Mouse (Mus musculus) gastrocnemius, postnatal 14 days (tissue): ENCODE measurements around the gene Zswim3. TPM values are rescaled to one million over a fixed set of nuclear protein-coding genes. Genes with fewer than 3 reads are reported as not detected.

Source experiments
- DNase-seq: peaks from one replicate; pipeline ENCODE4 v3.0.0; 2021; ENCODE audit warnings: mixed read lengths
- intact Hi-C: fragments of 180-260 bp; cut with DNase I; formaldehyde crosslinking; loops from one replicate; pipeline ENCODE4 v1.15.1; 2025; ENCODE audit warnings: low total_unique reads
- total RNA-seq, 2 experiments: library from RNA; stranded (reverse); gene quantifications; 2 replicates each; pipeline ENCODE4 v1.2.3; 2021

Zswim3 gene
- total RNA-seq, 2 experiments from 2014 or later: 1.1 to 1.2 TPM

- intact Hi-C loops: loop anchor here (2.0 kb wide), 1 partner anchor 124 kb away; no protein-coding TSS in a partner anchor
- DNase-seq: no peak
These were observed 4.5 kb upstream of the Zswim3 start for GRCm38 (mm10) chr2:164800252-164801004.

DNA sequence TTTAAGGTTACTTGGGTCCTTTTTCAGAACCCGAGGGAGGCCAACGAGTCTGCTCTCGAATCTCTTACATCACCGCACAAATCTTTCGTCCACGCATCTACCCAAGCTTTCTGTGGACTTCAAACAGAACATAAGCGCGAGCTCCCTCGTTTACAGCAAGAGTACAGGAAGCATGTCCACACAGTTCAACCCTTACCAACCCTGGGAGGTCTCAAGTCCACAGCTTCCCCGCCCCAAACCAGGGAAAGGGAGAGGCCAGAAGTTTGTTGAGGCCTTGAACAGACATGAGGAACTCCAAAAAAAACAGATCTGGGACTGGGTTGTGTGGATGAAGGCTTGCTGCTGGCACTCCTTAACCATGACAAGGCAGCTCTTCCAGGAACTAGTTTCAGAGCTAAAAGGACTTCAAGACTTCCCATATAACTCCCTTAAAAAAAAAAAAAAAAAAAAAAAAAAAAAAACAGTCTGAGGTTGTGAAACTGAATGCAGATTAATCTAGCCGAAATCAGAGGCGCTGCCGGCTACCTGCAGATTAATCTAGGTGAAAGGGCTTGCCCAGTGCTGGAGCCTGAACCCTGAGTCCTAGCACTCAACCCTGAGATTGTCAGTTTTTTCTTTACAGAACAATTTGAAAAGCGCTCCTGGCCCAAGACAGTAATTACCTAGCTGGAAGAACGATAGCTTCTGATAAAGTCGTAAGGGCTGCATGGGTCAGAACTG is 1.5 kb upstream of the Zswim3 start:
- no peak for DNase-seq
- intact Hi-C loops: no loop called here

DNA sequence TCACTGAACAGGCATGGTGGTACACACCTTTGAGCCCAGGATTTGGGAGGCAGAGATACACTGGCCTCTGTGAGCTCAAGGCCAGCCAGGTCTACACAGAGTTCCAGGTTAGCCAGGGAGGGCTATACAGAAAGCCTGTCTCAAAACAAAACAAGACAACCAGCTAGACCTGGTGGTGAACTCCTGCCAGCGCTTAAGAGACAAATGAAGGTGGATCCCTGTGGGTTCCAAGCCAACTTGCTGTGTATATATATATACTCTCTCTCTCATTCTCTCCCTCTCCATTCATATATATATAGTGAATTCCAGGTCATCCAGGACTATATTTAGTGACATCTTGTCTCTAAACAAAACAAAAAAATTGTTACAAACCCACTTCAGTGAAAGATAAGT is 981 bp upstream of the Zswim3 start:
- no peak for DNase-seq
- intact Hi-C loops: no loop called here

DNA sequence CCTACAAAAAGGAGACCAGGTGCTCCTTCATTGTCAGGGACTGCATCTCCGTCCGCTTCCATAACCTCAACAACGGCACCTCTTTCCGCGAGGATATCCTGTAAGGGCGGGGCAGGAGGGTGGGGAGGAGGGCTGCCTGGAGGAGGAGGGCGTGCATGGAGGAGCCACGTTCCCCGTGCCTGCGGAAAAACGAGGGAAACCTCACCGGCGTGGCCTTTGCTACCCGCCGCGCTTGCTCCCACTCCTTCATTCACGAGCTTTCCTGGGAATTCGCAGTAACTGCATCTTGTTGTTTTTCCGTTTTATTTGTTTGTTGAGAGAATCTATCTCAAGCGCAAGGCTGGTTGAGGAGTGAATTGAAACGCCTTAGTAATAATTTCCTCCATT is 427 bp downstream of the Zswim3 start:
- no peak for DNase-seq
- intact Hi-C loops: no loop called here

DNA sequence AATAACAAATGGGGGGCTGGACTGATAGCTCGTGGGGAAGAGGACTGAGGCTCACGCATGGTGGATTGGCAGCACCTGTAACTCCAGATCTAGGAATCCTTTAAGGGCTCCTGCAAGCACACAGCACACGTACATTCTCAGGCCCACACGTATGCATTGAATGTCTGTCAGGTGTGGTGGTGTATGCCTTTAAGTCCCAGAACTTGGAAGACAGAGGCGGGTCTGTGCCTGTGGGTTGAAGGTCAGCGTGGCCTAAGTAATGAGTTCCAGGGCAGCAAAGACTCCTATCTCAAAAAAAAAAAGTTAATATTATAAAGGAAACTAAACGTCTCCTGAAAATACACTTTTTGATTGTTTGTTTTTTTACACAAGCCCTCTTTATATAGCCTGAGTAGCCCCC is 1.7 kb downstream of the Zswim3 start:
- no peak for DNase-seq
- intact Hi-C loops: no loop called here

GRCm38 (mm10) chr2:164813557-164813956 is 8.7 kb downstream of the Zswim3 start:
- intact Hi-C loops: no loop called here
- no peak for DNase-seq

DNA sequence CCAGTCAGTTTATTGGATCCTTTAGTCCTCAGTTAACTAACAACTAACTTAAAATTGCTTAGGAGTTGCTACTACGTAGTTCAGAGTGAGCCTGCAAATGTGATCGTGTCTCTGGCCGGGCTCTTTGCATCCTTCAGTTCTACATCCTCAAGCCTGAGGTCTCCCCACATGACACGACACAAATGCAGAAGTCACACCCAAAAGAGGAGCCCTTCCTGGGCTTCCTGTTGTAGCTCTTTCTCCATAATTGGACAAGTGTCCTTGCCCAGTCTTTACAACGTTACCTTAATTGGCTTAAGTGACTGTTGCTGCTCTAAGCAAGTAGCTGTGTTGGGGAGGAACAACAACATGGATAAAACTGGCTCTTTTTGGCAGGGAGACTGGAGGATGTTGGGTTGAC is 10.4 kb downstream of the Zswim3 start:
- no peak for DNase-seq
- intact Hi-C loops: no loop called here

DNA sequence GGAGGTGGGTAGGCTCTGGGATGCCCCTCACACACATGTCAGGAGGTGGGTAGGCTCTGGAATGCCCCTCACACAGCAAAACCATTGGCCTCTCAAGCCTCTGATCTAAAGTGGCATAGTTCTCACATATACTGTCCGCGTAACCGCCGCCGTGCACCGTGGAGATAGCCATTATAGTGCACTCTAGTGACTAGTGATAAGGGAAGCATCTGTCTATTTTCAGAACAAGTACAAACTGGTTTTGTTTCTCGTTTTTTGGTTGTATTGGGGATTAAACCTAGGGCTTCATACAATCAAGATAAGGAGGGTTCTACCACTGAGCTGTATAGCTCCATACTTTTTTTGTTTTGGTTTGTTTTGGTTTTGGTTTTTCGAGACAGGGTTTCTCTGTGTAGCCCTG is 10.9 kb downstream of the Zswim3 start:
- DNase-seq: no peak
- intact Hi-C loops: no loop called here

DNA sequence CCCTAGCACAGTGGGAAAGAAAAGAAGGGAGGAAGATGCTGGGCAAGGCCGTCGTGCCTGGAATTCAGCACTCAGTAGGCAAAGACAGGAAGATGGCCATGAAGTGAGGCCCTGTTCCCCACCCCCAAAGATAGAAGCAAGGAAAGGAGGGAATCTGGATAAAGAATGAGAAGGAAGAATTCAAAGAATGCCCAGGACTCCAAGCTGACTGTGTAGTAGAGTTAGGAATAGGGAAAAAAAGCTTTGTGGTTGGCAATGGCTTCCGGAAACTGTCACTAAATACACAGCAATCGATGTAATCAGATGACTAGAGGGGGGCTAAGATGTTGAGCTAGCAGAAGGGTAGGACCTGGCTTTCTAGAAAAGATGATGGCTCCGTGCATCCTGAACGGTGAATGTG is 12.3 kb downstream of the Zswim3 start:
- intact Hi-C loops: no loop called here
- DNase-seq: no peak

DNA sequence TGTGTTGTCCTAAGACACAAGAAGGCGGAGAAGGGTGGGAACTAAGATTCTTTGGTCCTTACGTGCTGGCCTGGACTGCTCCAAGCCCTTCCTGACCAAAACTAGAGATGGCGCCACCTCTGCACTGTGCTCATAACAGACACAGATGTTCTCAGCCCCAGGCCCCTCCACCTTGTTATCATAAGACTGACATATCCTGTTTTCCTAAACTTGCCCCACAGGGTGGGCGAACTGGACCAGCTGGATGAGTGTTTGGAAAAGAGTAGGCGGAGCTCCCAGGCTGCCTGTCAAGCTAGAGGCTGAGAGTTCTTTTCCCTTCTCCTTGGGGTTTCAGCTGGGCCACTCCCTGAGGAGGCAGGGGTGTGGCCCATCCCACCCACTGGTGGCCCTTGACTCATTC is 12.8 kb downstream of the Zswim3 start:
- DNase-seq: no peak
- intact Hi-C loops: no loop called here

DNA sequence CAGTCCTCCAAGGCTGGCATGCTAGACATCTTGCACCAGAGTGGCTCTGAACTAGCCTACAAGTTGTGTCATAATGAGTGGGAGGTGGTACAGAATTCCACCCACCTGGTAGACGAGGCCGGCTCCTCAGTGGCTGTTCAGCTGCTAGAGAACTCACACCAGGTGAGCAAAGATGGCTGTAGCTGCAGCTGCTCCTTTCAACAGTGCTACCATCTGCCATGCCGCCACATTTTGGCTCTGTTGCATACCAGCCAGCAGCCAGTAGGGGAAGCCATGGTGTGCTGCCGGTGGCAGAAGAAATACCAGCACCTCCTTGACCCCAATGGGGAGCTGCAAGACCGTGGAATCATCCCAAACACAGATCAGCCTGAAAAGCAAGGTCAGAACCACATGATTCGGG is 16.2 kb downstream of the Zswim3 start:
- intact Hi-C loops: no loop called here
- DNase-seq: no peak

DNA sequence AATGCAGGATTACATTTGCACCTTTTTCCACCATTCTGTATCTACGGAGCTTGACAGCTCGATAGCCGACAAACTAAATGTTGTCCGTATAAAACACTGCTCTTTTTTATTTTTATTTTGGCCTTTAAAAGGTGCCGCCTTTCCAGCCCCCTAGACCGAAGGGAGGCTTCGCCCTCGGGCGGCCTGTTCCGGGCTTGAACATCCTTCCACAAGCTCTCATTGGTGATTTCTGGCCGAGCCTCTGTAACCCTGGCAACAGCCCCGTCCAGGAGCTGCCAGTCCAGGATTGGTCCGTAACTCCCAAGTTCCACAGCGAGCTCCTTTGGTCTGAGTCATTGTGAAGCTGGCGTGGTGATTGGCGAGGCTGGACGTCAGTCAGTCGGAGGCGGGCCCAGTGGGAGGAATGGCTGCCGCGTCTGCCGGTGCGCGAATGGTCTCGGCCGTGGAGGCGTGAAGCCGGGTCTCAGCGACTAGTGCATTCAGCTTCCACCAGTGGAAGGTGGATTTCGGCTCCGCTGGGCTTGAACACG is 17.8 kb downstream of the Zswim3 start, which contains the start of gene Zswim1:
Zswim1 (plus strand) TSS at position 51 of the 530 bp plus-strand sequence.
- intact Hi-C loops: no loop called here
- DNase-seq: peak; percentile 98

GRCm38 (mm10) chr2:164823181-164823585 is 18.3 kb downstream of the Zswim3 start:
- intact Hi-C loops: no loop called here
- DNase-seq: no peak

- DNase-seq: no peak
- intact Hi-C loops: no loop called here
These were observed 19.1 kb downstream of the Zswim3 start for GRCm38 (mm10) chr2:164823969-164824368.

DNA sequence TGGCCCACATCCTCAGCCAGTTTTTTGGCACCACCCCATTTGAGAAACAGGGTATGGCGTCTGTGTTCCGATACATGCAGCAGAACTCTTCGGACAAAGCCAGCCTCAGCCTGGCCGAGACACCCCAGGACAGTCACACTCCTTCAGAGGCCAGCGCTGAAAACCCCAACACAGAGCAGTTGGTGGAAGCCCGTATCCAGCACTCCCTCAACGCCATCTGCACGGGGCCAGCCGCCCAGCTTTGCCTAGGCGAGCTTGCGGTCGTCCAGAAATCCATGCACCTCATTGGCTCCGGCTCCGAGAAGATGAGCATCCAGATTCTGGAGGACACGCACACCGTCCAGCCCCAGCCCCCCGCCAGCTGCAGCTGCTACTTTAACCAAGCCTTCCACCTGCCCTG is 20.6 kb downstream of the Zswim3 start:
- DNase-seq: no peak
- intact Hi-C loops: no loop called here

DNA sequence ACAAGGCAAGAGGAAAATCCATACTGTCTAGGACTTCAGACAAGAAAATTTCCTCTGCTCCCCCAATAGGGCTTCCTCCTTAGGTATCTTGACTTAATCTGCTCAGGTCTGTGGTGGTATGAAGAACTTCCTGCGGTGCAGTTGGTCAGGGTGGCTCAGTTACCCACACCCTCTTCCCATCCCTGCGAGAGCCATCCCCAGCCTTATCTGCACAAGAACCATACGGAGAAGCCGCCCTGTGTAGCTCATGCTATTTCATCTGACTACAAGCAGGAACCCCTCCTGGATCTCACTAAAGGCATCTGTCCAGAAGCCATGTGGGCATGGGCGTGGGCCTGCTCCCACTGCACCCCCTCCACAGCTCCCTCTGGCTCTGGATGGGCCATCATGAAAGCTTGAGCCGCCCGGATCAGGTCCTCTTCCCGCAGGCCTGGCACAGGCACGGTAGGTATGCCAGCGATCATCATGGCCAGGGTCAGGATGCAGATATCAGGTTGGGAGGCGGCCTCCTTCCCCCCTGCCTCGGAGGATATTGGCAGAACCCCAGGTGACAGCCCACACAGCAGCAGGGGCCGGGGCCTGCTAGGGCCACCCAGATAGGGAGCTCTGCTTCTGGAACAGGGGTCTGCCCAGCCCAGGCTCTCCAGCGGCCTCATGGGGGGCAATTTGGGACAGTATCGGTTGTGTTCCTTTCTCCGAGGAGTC is 22.4 kb downstream of the Zswim3 start:
- DNase-seq: no peak
- intact Hi-C loops: no loop called here

DNA sequence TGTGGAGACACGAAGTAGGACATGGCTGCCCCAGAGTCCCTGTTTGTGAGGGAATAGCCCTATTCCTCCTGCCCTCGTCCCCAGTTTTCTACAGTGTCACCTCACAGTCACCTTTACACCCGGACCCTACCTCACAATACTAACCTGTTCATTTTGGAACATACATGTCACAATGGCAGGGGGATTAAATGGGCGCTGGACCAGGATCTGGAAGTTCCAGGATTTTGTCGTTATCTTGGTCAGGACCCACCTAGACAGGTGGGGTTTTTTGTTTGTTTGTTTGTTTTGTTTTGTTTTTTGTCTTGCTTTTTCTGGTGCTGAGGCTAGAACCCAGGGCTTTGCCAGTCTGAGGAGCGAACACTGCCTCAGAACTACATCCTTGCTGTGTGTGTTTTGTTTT is 23.5 kb downstream of the Zswim3 start, which contains the start of gene Spata25:
Spata25 (minus strand) TSS at position 101 of the 400 bp plus-strand sequence.
- intact Hi-C loops: no loop called here
- DNase-seq: no peak

GRCm38 (mm10) chr2:164829090-164829489 is 24.2 kb downstream of the Zswim3 start:
- intact Hi-C loops: no loop called here

GRCm38 (mm10) chr2:164831029-164831428 is 26.1 kb downstream of the Zswim3 start:
- intact Hi-C loops: loop anchor here (10.0 kb wide), 1 partner anchor 64 kb away; no protein-coding TSS in a partner anchor
- DNase-seq: no peak

More at GRCm38 (mm10) chr2:164829090-164829489, 24.2 kb downstream of the Zswim3 start:
- DNase-seq: no peak
